Mouse (Mus musculus) myocyte (in vitro differentiated cells): ENCODE measurements around the gene 6330409D20Rik.

Source experiments
- E2F4 ChIP-seq: IDR thresholded peaks from one replicate; pipeline ENCODE4 v1.6.1; 2011; ENCODE audit warnings: mild to moderate bottlenecking, control low read depth, moderate library complexity; ENCODE audit not compliant: insufficient read depth
- MAX ChIP-seq: IDR thresholded peaks from one replicate; pipeline ENCODE4 v1.6.1; 2011; ENCODE audit warnings: low read depth, mild to moderate bottlenecking, control low read depth

- TF ChIP-seq MAX: no peak
- no peak for TF ChIP-seq E2F4
These were observed 22.1 kb downstream of the 6330409D20Rik start for GRCm38 (mm10) chr2:32718761-32719160.
